Mouse (Mus musculus): ENCODE results near the gene Tango6.

DNA sequence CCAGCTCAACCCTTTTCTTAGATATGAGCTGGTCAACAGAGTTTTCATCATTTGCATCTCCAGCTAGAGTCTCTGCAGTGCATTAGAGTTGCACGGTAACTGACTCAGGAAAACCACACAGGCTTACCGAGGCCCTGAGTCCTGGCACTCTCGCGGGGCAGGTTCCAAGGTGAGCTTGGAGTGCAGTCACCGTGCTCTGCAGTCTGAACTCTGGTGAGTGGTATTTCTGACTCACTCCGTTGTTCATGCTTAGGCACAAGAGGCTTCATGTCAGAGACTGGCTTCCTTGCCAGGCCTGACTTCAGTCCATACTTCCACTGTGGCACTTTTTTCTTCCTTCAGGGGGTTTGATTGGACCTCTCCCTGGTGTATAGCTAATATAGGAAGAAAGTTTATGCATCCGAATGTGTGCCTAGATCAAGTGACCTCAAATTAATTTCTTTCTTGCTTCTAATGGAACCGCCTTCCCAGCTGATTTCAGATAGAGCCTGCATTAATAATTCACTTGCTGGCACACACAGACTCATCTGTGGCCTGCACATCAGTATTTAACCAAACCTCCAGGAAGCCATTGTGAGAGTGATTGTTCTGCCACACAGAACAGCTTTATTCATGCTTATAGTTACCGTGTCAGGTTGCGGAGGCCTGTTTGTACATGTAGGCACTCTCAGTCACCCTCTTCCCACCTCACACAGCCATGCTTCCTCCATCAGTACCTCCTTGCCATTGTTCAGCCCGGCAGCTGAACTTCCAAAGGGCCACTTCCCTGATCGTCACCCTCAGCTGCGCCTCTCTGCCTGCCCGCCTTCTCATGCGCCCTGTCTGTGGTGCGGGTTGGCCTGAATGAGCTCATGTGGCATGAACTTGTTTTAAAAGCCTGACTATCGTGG lies 136.0 kb downstream of the Tango6 start:
- TF ChIP-seq E2F4 (IDR thresholded peaks at IDR 0.05; ENCODE audit: insufficient replicate concordance, low read depth, low read length) (no peak), CTCF (conservative IDR thresholded peaks at IDR 0.05 in 1 of 2, IDR thresholded peaks at IDR 0.05 in 1 of 2; ENCODE audit: low read depth in 2 of 2, low read length in 2 of 2) (no peak), POLR2A (IDR thresholded peaks at IDR 0.05; ENCODE audit: low read depth, low read length) (no peak), USF2 (conservative IDR thresholded peaks at IDR 0.05; ENCODE audit: low read depth, low read length) (no peak)

All from CH12.LX (cell line).